Mouse (Mus musculus) G1E (cell line): Measurements from ENCODE around the gene Gm36864.

Experiments
- CTCF ChIP-seq: IDR thresholded peaks from 2 replicates; pipeline ENCODE4 v1.5.1; 2012; ENCODE audit warnings: low read depth, low read length, inconsistent platforms, mixed read lengths
- GATA1 ChIP-seq: IDR thresholded peaks from 2 replicates; pipeline ENCODE4 v1.6.1; 2012; ENCODE audit warnings: borderline replicate concordance, low read length, inconsistent platforms, mixed read lengths
- GATA2 ChIP-seq: IDR thresholded peaks from 2 replicates; pipeline ENCODE4 v1.6.1; 2012; ENCODE audit warnings: low read depth, low read length, inconsistent platforms, borderline replicate concordance
- POLR2AphosphoS5 ChIP-seq: IDR thresholded peaks from 2 replicates; pipeline ENCODE4 v1.6.1; 2012; ENCODE audit warnings: low read depth, low read length, inconsistent platforms; ENCODE audit not compliant: insufficient replicate concordance
- TAL1 ChIP-seq: conservative IDR thresholded peaks from 2 replicates; pipeline ENCODE4 v1.6.1; 2012; ENCODE audit warnings: low read depth, low read length, inconsistent platforms, mixed read lengths

GRCm38 (mm10) chr7:44257278-44257677 is 21.3 kb downstream of the Gm36864 start, which contains the start of gene Acp4:
- TF ChIP-seq CTCF (no peak), GATA2 (no peak), GATA1 (no peak), POLR2AphosphoS5 (no peak), TAL1 (no peak)
